Mouse (Mus musculus): Measurements from ENCODE around the gene Mamdc2. TPM values are rescaled to one million over a fixed set of nuclear protein-coding genes. Genes with fewer than 3 reads are reported as not detected.

The Mamdc2 gene
- total RNA-seq, 2 experiments from 2014 or later: 1.3 to 1.4 TPM

DNA sequence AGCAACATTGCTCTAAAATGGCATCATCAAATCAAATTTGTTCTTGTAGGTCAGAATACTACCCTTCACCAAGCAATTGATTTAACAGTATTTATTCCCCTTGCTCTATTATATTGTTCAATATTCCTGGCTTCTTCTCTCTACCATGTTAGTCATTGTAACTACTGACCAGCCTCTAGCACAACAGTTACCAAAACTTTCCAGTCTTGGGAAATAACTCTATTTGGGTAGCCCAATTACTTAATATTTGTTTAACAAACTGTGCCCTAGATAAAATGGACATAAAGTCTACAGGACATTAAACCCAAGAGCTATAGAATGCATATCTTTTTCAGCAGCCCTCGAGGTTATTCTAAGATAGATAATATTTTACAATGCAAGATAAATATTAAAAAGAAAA lies 159.0 kb downstream of the Mamdc2 start:
- no peak for DNase-seq (ENCODE audit: low spot score in 2 of 2)

DNA sequence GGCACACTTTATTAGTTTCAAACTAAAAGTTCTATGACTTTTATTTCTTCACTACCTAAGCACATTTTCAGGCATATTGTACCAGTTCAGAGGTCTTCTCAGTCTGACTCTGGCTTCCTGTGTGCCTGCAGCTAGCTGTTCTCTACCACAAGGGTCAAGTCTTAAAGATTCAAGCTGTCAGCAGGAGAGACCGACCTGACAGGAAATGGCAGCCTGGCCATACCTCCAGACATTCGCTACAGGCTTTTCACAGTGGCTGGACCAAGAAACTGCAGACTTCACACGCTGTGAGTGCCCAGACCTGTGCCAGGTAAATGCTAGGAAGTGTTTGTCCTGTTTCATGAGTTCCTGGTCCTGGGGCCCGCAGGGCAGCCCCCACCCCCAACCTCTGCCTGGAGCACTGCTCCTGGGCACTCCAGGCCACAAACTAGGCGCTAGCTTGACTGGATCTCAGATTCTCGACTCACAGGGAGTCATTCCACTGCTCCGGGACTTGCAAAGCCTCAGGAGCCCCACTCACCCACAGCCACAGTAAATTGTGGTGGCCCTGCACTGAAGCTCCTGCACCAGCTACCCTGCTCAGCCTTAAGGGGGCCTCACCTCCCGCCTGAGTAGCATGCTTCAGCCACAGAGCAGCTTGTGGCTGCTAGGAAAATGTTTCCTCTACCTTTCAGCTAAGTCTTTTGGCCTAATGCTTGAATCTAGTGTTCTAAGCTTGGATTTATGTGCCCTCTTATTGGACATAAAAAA lies 166.2 kb downstream of the Mamdc2 start:
- DNase-seq (ENCODE audit: low spot score in 2 of 2): no peak

DNA sequence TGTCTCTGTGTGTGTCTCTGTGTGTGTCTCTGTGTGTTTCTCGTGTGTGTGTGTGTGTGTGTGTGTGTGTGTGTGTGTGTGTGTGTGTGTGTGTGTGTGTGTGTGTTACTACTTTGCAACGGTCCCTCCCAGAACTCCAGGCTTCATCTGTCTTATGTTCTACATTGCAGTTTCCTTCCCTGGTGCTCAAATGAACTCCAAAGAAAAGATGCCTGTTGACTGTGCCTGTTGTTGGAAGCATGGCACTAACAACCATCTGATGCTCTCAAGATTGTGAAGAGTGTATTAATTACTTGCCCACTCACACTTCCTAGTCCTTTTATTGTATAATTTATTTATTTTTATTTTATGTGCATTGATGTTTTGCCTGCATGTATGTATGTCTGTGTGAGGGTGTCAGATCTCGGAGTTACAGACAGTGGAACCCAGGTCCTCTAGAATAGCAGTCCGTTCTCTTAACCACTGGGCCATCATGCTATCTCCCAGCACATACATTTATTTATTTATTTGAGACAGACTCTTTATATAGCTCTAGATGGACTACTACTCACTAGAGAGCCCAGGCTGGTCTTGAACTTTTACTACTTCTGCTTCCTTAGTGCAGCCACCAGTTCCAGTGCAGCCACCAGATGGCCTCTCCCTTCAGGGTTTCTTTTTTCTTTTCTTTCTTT lies 174.1 kb downstream of the Mamdc2 start:
- DNase-seq (ENCODE audit: low spot score in 2 of 2): no peak

DNA sequence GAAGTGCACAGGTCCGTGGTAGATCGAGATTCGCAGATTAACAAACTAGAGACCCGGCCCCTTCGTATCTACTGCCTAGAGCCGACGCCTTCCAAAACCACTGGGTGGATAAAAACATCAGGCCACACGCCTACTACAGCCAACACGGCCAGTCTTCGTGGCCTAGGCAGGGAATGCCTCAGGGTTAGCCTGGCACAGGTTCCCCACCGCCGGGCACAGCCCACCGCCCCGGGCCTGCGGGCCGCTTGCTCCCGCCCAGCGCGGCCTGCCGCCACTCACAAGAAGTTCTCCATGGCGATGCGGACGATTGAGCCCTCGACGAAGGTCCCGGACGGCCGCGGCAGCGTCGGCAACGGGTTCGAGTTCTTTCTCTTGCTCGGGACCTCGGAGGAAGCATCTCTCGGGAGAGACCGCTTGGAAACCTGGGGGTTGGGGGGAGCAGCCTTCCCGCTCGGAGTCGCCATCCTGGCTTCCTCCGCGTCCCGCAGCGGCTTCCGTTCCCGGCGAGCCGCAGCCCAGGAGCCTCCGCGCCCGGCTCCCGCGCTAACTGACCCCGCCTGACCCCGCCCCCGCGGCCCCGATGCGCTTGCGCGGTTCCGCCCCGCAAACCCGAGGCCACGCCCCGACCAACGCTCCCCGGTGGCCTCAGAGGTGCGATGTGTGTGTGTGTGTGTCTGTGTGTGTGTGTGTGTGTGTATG lies 174.7 kb downstream of the Mamdc2 start, which contains the start of gene Smc5:
TSS of gene Smc5 (minus strand) at position 543 of the 699 bp plus-strand sequence.
- DNase-seq (ENCODE audit: low spot score in 2 of 2): peak; percentile 88 to 93

DNA sequence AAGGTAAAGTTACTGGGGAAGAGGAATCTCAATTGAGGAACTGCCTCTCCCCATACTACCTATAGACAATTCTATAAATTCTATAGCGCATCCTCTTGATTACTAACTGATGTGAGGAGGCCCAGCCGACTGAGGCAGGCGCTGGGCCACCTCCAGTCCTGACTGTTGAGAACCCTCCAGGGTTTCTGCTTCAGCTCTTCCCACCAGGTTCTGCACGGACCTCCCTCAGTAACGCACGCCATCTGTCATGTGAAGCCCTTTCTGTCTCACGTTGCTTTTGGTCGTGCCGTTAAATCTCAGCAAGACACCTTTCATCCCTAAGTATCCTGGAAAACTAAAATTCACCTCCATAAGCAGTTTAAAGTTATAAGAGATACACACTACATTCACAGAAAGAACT lies 191.5 kb downstream of the Mamdc2 start:
- no peak for DNase-seq (ENCODE audit: low spot score in 2 of 2)

Other genes with a start within 250 kb of the Mamdc2 start
- 10 to 100 TPM; 53.6 to 64.5 TPM for gene Smc5, start 174.5 kb downstream of the Mamdc2 start, total RNA-seq (2021)
- gene 1700028P14Rik, start 204.4 kb upstream of the Mamdc2 start, total RNA-seq (2021): not detected
- 10 to 100 TPM; 28.0 to 29.4 TPM for gene Ptar1, start 239.0 kb upstream of the Mamdc2 start, total RNA-seq (2021)